Mouse (Mus musculus): Measurements from ENCODE around the gene Trp53i11. TPM values are rescaled to one million over a fixed set of nuclear protein-coding genes. Genes with fewer than 3 reads are reported as not detected.

Gene Trp53i11
- polyA plus RNA-seq, 1 experiment from 2014 or later: 38.6 TPM

Other genes starting within 250 kb of the Trp53i11 start
- gene Prdm11, start 141.4 kb upstream of the Trp53i11 start, polyA plus RNA-seq (2015; fragmentation: Nextera tagmentation; extraction: Ambion mirVana): 3.7 and 3.9 TPM in 2 replicates
- 28.5 and 33.9 TPM in 2 replicates for gene Tspan18, start 147.0 kb downstream of the Trp53i11 start, polyA plus RNA-seq (2015; fragmentation: Nextera tagmentation; extraction: Ambion mirVana)